ENCODE assay signal across 9 mouse cellular contexts in genomic region chr7:101297023-101297405, GRCm38 (mm10). TPM values are rescaled to one million over a fixed set of nuclear protein-coding genes. Genes with fewer than 3 reads are reported as not detected.
DNase-seq lines count a peak whose midpoint lies in the region; ATAC-seq and TF ChIP-seq lines count a peak whose summit lies in the region.
"Had no signal": no experiment of that assay in that cellular context is flagged by ENCODE, and none has a peak within 500 bp of the region (broad histone marks: within the 10 kb centered on the region; RNA-seq: fewer than 3 reads in every experiment).

No protein-coding gene starts in this region.

- DNase-seq in lung, adult 2 months: no peak
- DNase-seq in gastrocnemius, adult 18-20 months (ENCODE audit: low spot score): no peak
- no peak for DNase-seq in lung, postnatal 25 days (ENCODE audit: low spot score)
- no peak for DNase-seq in adrenal gland, postnatal 10 days

- no peak for ATAC-seq in lung, embryonic 16.5 days (ENCODE audit: low read depth)
- ATAC-seq in forebrain, embryonic 12.5 days (ENCODE audit: low FRiP score): 0 out of 2 replicates have a peak, but pooled peaks have one; percentile 24
- ATAC-seq in limb, embryonic 15.5 days (ENCODE audit: insufficient number of reproducible peaks, low FRiP score, low TSS enrichment, low read depth): 0 out of 2 replicates have a peak, but pooled peaks have one; percentile 4
- no peak for ATAC-seq in stomach, embryonic 16.5 days (ENCODE audit: insufficient read depth, low FRiP score)
- ATAC-seq: Patski had no signal

- H3K36me3 ChIP-seq in lung, embryonic 16.5 days (ENCODE audit: control insufficient read depth, insufficient read depth, low read length): no peaks in the 10 kb centered on the region
- no peaks in the 10 kb centered on the region for H3K36me3 ChIP-seq in forebrain, embryonic 12.5 days (replicated peaks)
- H3K36me3 ChIP-seq in limb, embryonic 15.5 days: peaks cover 6% of the 10 kb centered on the region; the same call in 1 of the 2 replicates
- no peaks in the 10 kb centered on the region for H3K36me3 ChIP-seq in stomach, embryonic 16.5 days (ENCODE audit: control insufficient read depth, insufficient read depth, low read length)

- peaks cover 14% of the 10 kb centered on the region for H3K4me1 ChIP-seq in lung, embryonic 16.5 days (replicated peaks; ENCODE audit: control insufficient read depth, insufficient read depth, low read length)
- peaks cover 5% of the 10 kb centered on the region; the same call in 1 of the 2 replicates for H3K4me1 ChIP-seq in lung, adult 2 months (ENCODE audit: control insufficient read depth, insufficient read depth, low read length)
- peaks cover 16% of the 10 kb centered on the region for H3K4me1 ChIP-seq in forebrain, embryonic 12.5 days
- peaks cover 34% of the 10 kb centered on the region for H3K4me1 ChIP-seq in limb, embryonic 15.5 days
- H3K4me1 ChIP-seq in stomach, embryonic 16.5 days (ENCODE audit: control insufficient read depth, insufficient read depth, low read length): peaks cover 17% of the 10 kb centered on the region; the same call in 1 of the 2 replicates

- no peaks in the 10 kb centered on the region for H3K9me3 ChIP-seq in lung, embryonic 16.5 days (ENCODE audit: control insufficient read depth, low read length)
- H3K9me3 ChIP-seq in forebrain, embryonic 12.5 days: no peaks in the 10 kb centered on the region
- no peaks in the 10 kb centered on the region for H3K9me3 ChIP-seq in limb, embryonic 15.5 days
- no peaks in the 10 kb centered on the region for H3K9me3 ChIP-seq in stomach, embryonic 16.5 days (replicated peaks; ENCODE audit: control insufficient read depth, low read length)

- 0 out of 2 replicates have a peak, but pooled peaks cover 4% of the 10 kb centered on the region for H3K27me3 ChIP-seq in lung, embryonic 16.5 days (ENCODE audit: control insufficient read depth, insufficient read depth, low read depth, low read length)
- peaks cover 45% of the 10 kb centered on the region for H3K27me3 ChIP-seq in forebrain, embryonic 12.5 days
- 0 out of 2 replicates have a peak, but pooled peaks cover 9% of the 10 kb centered on the region for H3K27me3 ChIP-seq in limb, embryonic 15.5 days
- H3K27me3 ChIP-seq in stomach, embryonic 16.5 days (ENCODE audit: control insufficient read depth, insufficient read depth, low read length): no peaks in the 10 kb centered on the region
- H3K27me3 ChIP-seq: Patski had no signal

- no peak for TF ChIP-seq POLR2A in lung, adult 2 months (IDR thresholded peaks at IDR 0.05; ENCODE audit: borderline replicate concordance, extremely low read depth, low read depth, low read length)

- WGBS in lung, embryonic 16.5 days: 23% methylated on average over 8 of the region's 8 CpGs
- 55% methylated on average over 8 of the region's 8 CpGs for WGBS in lung, adult 2 months
- WGBS in forebrain, embryonic 12.5 days: 24% methylated on average over 8 of the region's 8 CpGs
- WGBS in limb, embryonic 15.5 days: 29% methylated on average over 8 of the region's 8 CpGs
- 28% methylated on average over 8 of the region's 8 CpGs for WGBS in stomach, embryonic 16.5 days

- peak overlapping the region; percentile 57 for H3K9ac ChIP-seq in lung, embryonic 16.5 days (ENCODE audit: low read length)
- peak overlapping the region; percentile 33 for H3K9ac ChIP-seq in forebrain, embryonic 12.5 days
- 0 out of 2 replicates have a peak overlapping the region, but pooled peaks have one; percentile 14 for H3K9ac ChIP-seq in limb, embryonic 15.5 days
- H3K9ac ChIP-seq in stomach, embryonic 16.5 days (ENCODE audit: low read length): peak overlapping the region; percentile 56

- peak overlapping the region; percentile 38 for H3K4me3 ChIP-seq in lung, embryonic 16.5 days (ENCODE audit: low read length)
- H3K4me3 ChIP-seq in lung, adult 2 months (replicated peaks; ENCODE audit: extremely low read depth, low read depth, low read length): no peak overlapping the region
- H3K4me3 ChIP-seq in forebrain, embryonic 12.5 days (replicated peaks): peak overlapping the region; percentile 38
- peak overlapping the region; percentile 30 for H3K4me3 ChIP-seq in limb, embryonic 15.5 days
- peak overlapping the region; percentile 41 for H3K4me3 ChIP-seq in stomach, embryonic 16.5 days (replicated peaks; ENCODE audit: low read length)

- TF ChIP-seq CTCF in lung, adult 2 months (IDR thresholded peaks at IDR 0.05; ENCODE audit: insufficient read depth, low read length): no peak

- no peak overlapping the region for H3K27ac ChIP-seq in lung, embryonic 16.5 days (ENCODE audit: low read length)
- no peak overlapping the region for H3K27ac ChIP-seq in forebrain, embryonic 12.5 days
- H3K27ac ChIP-seq in limb, embryonic 15.5 days: no peak overlapping the region
- H3K27ac ChIP-seq in stomach, embryonic 16.5 days (ENCODE audit: low read length): no peak overlapping the region

- peak overlapping the region; percentile 73 for H3K4me2 ChIP-seq in lung, embryonic 16.5 days (ENCODE audit: low read depth, low read length)
- peak overlapping the region; percentile 68 for H3K4me2 ChIP-seq in forebrain, embryonic 12.5 days
- H3K4me2 ChIP-seq in limb, embryonic 15.5 days: peak overlapping the region; percentile 65
- H3K4me2 ChIP-seq in stomach, embryonic 16.5 days (ENCODE audit: low read depth, low read length): peak overlapping the region; percentile 67

RNA-seq across cellular contexts. Expression of gene Atg16l2, which starts 5.0 kb away (rescaled TPM):
- 19.6 and 22.6 TPM in 2 replicates for polyA plus RNA-seq in lung, embryonic 16.5 days (2015; fragmentation: Nextera tagmentation; extraction: Ambion mirVana)
- polyA plus RNA-seq in lung, adult 2 months (2012; rRNA removed): 23.3 and 28.5 TPM in 2 replicates
- 18.8 and 21.8 TPM in 2 replicates for polyA plus RNA-seq in forebrain, embryonic 12.5 days (2016; fragmentation: Nextera tagmentation; extraction: Ambion mirVana)
- 17.1 and 19.4 TPM in 2 replicates for polyA plus RNA-seq in limb, embryonic 15.5 days (2015; fragmentation: Nextera tagmentation; extraction: Ambion mirVana)
- 19.6 and 20.0 TPM in 2 replicates for polyA plus RNA-seq in stomach, embryonic 16.5 days (2015; fragmentation: Nextera tagmentation; extraction: Ambion mirVana)
- total RNA-seq in gastrocnemius, adult 18-20 months (2021): 1 to 10 TPM; 6.5 to 8.9 TPM
- total RNA-seq in adrenal gland, postnatal 10 days (2021): 10 to 100 TPM; 14.6 to 18.5 TPM

RNA-seq across cellular contexts. Expression of gene Stard10, which starts 19.9 kb away (rescaled TPM):
- 43.0 and 46.5 TPM in 2 replicates for polyA plus RNA-seq in lung, embryonic 16.5 days (2015; fragmentation: Nextera tagmentation; extraction: Ambion mirVana)
- polyA plus RNA-seq in lung, adult 2 months (2012; rRNA removed): 104 and 107 TPM in 2 replicates
- polyA plus RNA-seq in forebrain, embryonic 12.5 days (2016; fragmentation: Nextera tagmentation; extraction: Ambion mirVana): 5.8 and 6.2 TPM in 2 replicates
- polyA plus RNA-seq in limb, embryonic 15.5 days (2015; fragmentation: Nextera tagmentation; extraction: Ambion mirVana): 27.7 and 30.0 TPM in 2 replicates
- 95.6 and 106 TPM in 2 replicates for polyA plus RNA-seq in stomach, embryonic 16.5 days (2015; fragmentation: Nextera tagmentation; extraction: Ambion mirVana)
- 10 to 100 TPM; 40.4 to 41.1 TPM for total RNA-seq in gastrocnemius, adult 18-20 months (2021)
- 100 to 1,000 TPM in 1 of 2 experiments, 10 to 100 TPM in 1; 53.2 to 109 TPM for total RNA-seq in adrenal gland, postnatal 10 days (2021)

RNA-seq across cellular contexts. Expression of gene Arap1, which starts 50.9 kb away (rescaled TPM):
- polyA plus RNA-seq in lung, embryonic 16.5 days (2015; fragmentation: Nextera tagmentation; extraction: Ambion mirVana): 115 and 118 TPM in 2 replicates
- 157 and 188 TPM in 2 replicates for polyA plus RNA-seq in lung, adult 2 months (2012; rRNA removed)
- 11.9 and 13.4 TPM in 2 replicates for polyA plus RNA-seq in forebrain, embryonic 12.5 days (2016; fragmentation: Nextera tagmentation; extraction: Ambion mirVana)
- polyA plus RNA-seq in limb, embryonic 15.5 days (2015; fragmentation: Nextera tagmentation; extraction: Ambion mirVana): 85.0 and 85.6 TPM in 2 replicates
- polyA plus RNA-seq in stomach, embryonic 16.5 days (2015; fragmentation: Nextera tagmentation; extraction: Ambion mirVana): 105 and 111 TPM in 2 replicates
- 10 to 100 TPM; 18.6 to 21.4 TPM for total RNA-seq in gastrocnemius, adult 18-20 months (2021)
- total RNA-seq in adrenal gland, postnatal 10 days (2021): 10 to 100 TPM; 47.2 to 74.1 TPM

Comparison
In these comparisons a context has a peak if more than half of its experiments do, and no peak if none do; other contexts are left out.
1. ATAC-seq: peak in forebrain, embryonic 12.5 days (single experiment) and limb, embryonic 15.5 days (single experiment); none in lung, embryonic 16.5 days (single experiment) and stomach, embryonic 16.5 days (single experiment).
2. Peak in every context shown above with its lines, with median percentiles within 50 percentile points of each other: H3K4me2 ChIP-seq and H3K9ac ChIP-seq.